ENCODE assay signal across 8 mouse cellular contexts in the genomic region with DNA sequence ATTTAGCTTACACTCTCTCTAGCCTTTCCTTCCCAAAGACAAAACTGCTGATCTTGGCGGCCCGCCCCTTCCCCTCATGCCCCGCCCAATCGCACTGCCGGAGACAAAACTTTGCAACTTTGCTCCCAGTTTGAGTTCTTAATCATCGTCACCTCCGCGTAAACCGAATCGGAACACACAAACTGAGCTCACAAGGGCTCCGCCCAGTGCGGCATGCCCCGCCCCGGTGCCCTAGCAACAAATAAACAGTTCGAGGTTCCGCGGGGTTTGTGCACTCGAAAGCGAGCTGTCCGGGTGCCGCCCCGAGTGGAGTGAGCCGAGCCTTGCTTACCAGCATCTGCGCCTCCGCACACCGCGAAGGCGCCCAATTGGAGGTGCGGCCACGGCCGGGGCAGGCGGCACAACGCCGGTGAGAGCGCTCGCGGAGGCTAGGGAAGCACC.
DNase-seq lines count a peak whose midpoint lies in the region; ATAC-seq and TF ChIP-seq lines count a peak whose summit lies in the region.

No protein-coding gene starts in this region.

- no peak overlapping the region for H3K27ac ChIP-seq in embryonic facial prominence, embryonic 12.5 days
- H3K27ac ChIP-seq in intestine, postnatal 0 days (ENCODE audit: low read depth, low read length), result no peak overlapping the region
- 0 out of 2 replicates have a peak overlapping the region, but pooled peaks have one; percentile 47 for H3K27ac ChIP-seq in limb, embryonic 12.5 days
- H3K27ac ChIP-seq in midbrain, embryonic 14.5 days (replicated peaks; ENCODE audit: low read depth, low read length), result no peak overlapping the region
- H3K27ac ChIP-seq in spleen, adult 2 months (ENCODE audit: insufficient read depth, low read length), result no peak overlapping the region

- H3K4me3 ChIP-seq in embryonic facial prominence, embryonic 12.5 days, result peak overlapping the region; percentile 52
- H3K4me3 ChIP-seq in intestine, postnatal 0 days (ENCODE audit: low read depth, low read length), result peak overlapping the region; percentile 55
- peak overlapping the region; percentile 52 for H3K4me3 ChIP-seq in limb, embryonic 12.5 days (replicated peaks)
- H3K4me3 ChIP-seq in midbrain, embryonic 14.5 days (replicated peaks; ENCODE audit: low read depth, low read length), result peak overlapping the region; percentile 47
- H3K4me3 ChIP-seq in spleen, adult 2 months (ENCODE audit: extremely low read depth, insufficient read depth, insufficient read length), result peak overlapping the region; percentile 53

- under 1% methylated on average over 37 of the region's 37 CpGs for WGBS in embryonic facial prominence, embryonic 12.5 days
- under 1% methylated on average over 37 of the region's 37 CpGs for WGBS in intestine, postnatal 0 days
- WGBS in limb, embryonic 12.5 days, result under 1% methylated on average over 37 of the region's 37 CpGs
- under 1% methylated on average over 37 of the region's 37 CpGs for WGBS in midbrain, embryonic 14.5 days
- 2% methylated on average over 37 of the region's 37 CpGs for WGBS in spleen, adult 2 months

- peak; percentile 56 for DNase-seq in 3134 (ENCODE audit: extremely low read depth, insufficient read length, low spot score)
- peak; percentile 94 for DNase-seq in adrenal gland, postnatal 14 days
- DNase-seq in midbrain, embryonic 14.5 days, result peak; percentile 76
- peak; percentile 68 to 82 for DNase-seq in spleen, adult 2 months (ENCODE audit: low read depth in 1 of 2, low spot score in 2 of 2)

- H3K9ac ChIP-seq in embryonic facial prominence, embryonic 12.5 days, result peak overlapping the region; percentile 55
- H3K9ac ChIP-seq in intestine, postnatal 0 days (ENCODE audit: low read depth, low read length), result peak overlapping the region; percentile 40
- peak overlapping the region; percentile 67 for H3K9ac ChIP-seq in limb, embryonic 12.5 days (replicated peaks)
- H3K9ac ChIP-seq in midbrain, embryonic 14.5 days (replicated peaks; ENCODE audit: low read length), result peak overlapping the region; percentile 52

- no peak for TF ChIP-seq POLR2A in spleen, adult 2 months (IDR thresholded peaks at IDR 0.05; ENCODE audit: low read depth, low read length)

- H3K36me3 ChIP-seq in embryonic facial prominence, embryonic 12.5 days, result no peaks in the 10 kb centered on the region
- H3K36me3 ChIP-seq in intestine, postnatal 0 days (ENCODE audit: control insufficient read depth, insufficient read depth), result no peaks in the 10 kb centered on the region
- no peaks in the 10 kb centered on the region for H3K36me3 ChIP-seq in limb, embryonic 12.5 days
- H3K36me3 ChIP-seq in midbrain, embryonic 14.5 days (ENCODE audit: control insufficient read depth, insufficient read depth, low read length), result no peaks in the 10 kb centered on the region
- H3K36me3 ChIP-seq in spleen, adult 2 months (ENCODE audit: control insufficient read depth, insufficient read depth, low read length), result no peaks in the 10 kb centered on the region

- H3K27me3 ChIP-seq in embryonic facial prominence, embryonic 12.5 days, result peaks cover 14% of the 10 kb centered on the region
- no peaks in the 10 kb centered on the region; the same call in 1 of the 2 replicates for H3K27me3 ChIP-seq in intestine, postnatal 0 days (replicated peaks; ENCODE audit: control insufficient read depth, insufficient read depth, low read length)
- peaks cover 14% of the 10 kb centered on the region for H3K27me3 ChIP-seq in limb, embryonic 12.5 days
- peaks cover 18% of the 10 kb centered on the region for H3K27me3 ChIP-seq in midbrain, embryonic 14.5 days (ENCODE audit: control insufficient read depth, insufficient read depth, low read length)
- no peaks in the 10 kb centered on the region for H3K27me3 ChIP-seq in spleen, adult 2 months (ENCODE audit: control insufficient read depth, insufficient read depth, low read length)

- TF ChIP-seq CTCF in intestine, postnatal 0 days (IDR thresholded peaks at IDR 0.05; ENCODE audit: low read depth), result no peak
- TF ChIP-seq CTCF in spleen, adult 2 months (IDR thresholded peaks at IDR 0.05; ENCODE audit: extremely low read depth, insufficient read depth, insufficient read length, insufficient replicate concordance), result no peak

- ATAC-seq in embryonic facial prominence, embryonic 12.5 days (ENCODE audit: insufficient number of reproducible peaks, insufficient read depth, low FRiP score, low TSS enrichment), result peak; percentile 83; the same call in 1 of the 2 replicates
- peak; percentile 90 for ATAC-seq in granulocyte monocyte progenitor cell, adult 5-6 weeks (replicated peaks; ENCODE audit: poor library complexity, severe bottlenecking)
- ATAC-seq in intestine, postnatal 0 days, result peak; percentile 88
- peak; percentile 89 for ATAC-seq in limb, embryonic 12.5 days (ENCODE audit: insufficient number of reproducible peaks, insufficient read depth, low FRiP score, low TSS enrichment, low read depth)
- ATAC-seq in midbrain, embryonic 14.5 days (ENCODE audit: low FRiP score, low TSS enrichment), result peak; percentile 60; the same call in 1 of the 2 replicates

- peak overlapping the region; percentile 82 for H3K4me2 ChIP-seq in embryonic facial prominence, embryonic 12.5 days (replicated peaks)
- peak overlapping the region; percentile 87 for H3K4me2 ChIP-seq in intestine, postnatal 0 days (replicated peaks; ENCODE audit: low read depth)
- peak overlapping the region; percentile 87 for H3K4me2 ChIP-seq in limb, embryonic 12.5 days
- peak overlapping the region; percentile 92 for H3K4me2 ChIP-seq in midbrain, embryonic 14.5 days (ENCODE audit: low read length)

- no peaks in the 10 kb centered on the region for H3K9me3 ChIP-seq in embryonic facial prominence, embryonic 12.5 days
- no peaks in the 10 kb centered on the region for H3K9me3 ChIP-seq in intestine, postnatal 0 days (ENCODE audit: control insufficient read depth)
- no peaks in the 10 kb centered on the region for H3K9me3 ChIP-seq in limb, embryonic 12.5 days
- H3K9me3 ChIP-seq in midbrain, embryonic 14.5 days (ENCODE audit: control insufficient read depth, low read length), result no peaks in the 10 kb centered on the region

- H3K4me1 ChIP-seq in embryonic facial prominence, embryonic 12.5 days, result peaks cover 6% of the 10 kb centered on the region; the same call in 1 of the 2 replicates
- H3K4me1 ChIP-seq in intestine, postnatal 0 days (replicated peaks; ENCODE audit: control insufficient read depth, insufficient read depth, low read length), result no peaks in the 10 kb centered on the region
- H3K4me1 ChIP-seq in limb, embryonic 12.5 days (replicated peaks), result peaks cover 6% of the 10 kb centered on the region
- H3K4me1 ChIP-seq in midbrain, embryonic 14.5 days (ENCODE audit: control insufficient read depth, insufficient read depth, low read length), result 0 out of 2 replicates have a peak, but pooled peaks cover 2% of the 10 kb centered on the region
- H3K4me1 ChIP-seq in spleen, adult 2 months (ENCODE audit: control insufficient read depth, insufficient read depth, insufficient read length), result no peaks in the 10 kb centered on the region; the same call in 1 of the 2 replicates
